Comparison of ENCODE assay signal across 15 mouse cellular contexts in genomic region chr12:64832313-64833151, GRCm38 (mm10).
A peak's percentile ranks its signal among the peaks of the same experiment; 100 is the strongest.
DNase-seq lines count a peak whose midpoint lies in the region; ATAC-seq and TF ChIP-seq lines count a peak whose summit lies in the region.
"Had no signal": no experiment of that assay in that cellular context is flagged by ENCODE, and none has a peak within 500 bp of the region (broad histone marks: within the 10 kb centered on the region; RNA-seq: fewer than 3 reads in every experiment).

No protein-coding gene starts in this region.

- no peak for DNase-seq in midbrain, embryonic 11.5 days (ENCODE audit: low spot score, missing footprints)
- no peak for DNase-seq in midbrain, embryonic 10.5 days (ENCODE audit: low spot score)
- peak; percentile 20 for DNase-seq in forebrain, embryonic 14.5 days (ENCODE audit: low spot score)
- DNase-seq in limb, embryonic 14.5 days (ENCODE audit: low spot score) = no peak
- no peak for DNase-seq in ovary, postnatal 14 days (ENCODE audit: low spot score)
- DNase-seq: cerebellum, adult 8-10 months; heart, postnatal 10 days; kidney, adult 18-20 months; left cerebral cortex, postnatal 4 days; lung, adult 2 months had no signal

- no peak overlapping the region for H3K27ac ChIP-seq in midbrain, embryonic 11.5 days (ENCODE audit: low read depth, low read length)
- no peak overlapping the region for H3K27ac ChIP-seq in midbrain, embryonic 10.5 days (replicated peaks)
- no peak overlapping the region for H3K27ac ChIP-seq in forebrain, embryonic 14.5 days (ENCODE audit: low read depth, low read length)
- no peak overlapping the region for H3K27ac ChIP-seq in limb, embryonic 14.5 days (replicated peaks; ENCODE audit: low read depth, low read length)
- H3K27ac ChIP-seq in kidney, embryonic 16.5 days (ENCODE audit: low read length) = no peak overlapping the region
- H3K27ac ChIP-seq in kidney, embryonic 15.5 days = no peak overlapping the region

- TF ChIP-seq POLR2A in limb, embryonic 14.5 days (IDR thresholded peaks at IDR 0.05; ENCODE audit: borderline replicate concordance, extremely low read depth, insufficient read depth, insufficient read length) = no peak

- no peaks in the 10 kb centered on the region for H3K27me3 ChIP-seq in midbrain, embryonic 11.5 days (ENCODE audit: control insufficient read depth, insufficient read depth, low read length)
- no peaks in the 10 kb centered on the region for H3K27me3 ChIP-seq in midbrain, embryonic 10.5 days (ENCODE audit: low read depth, poor library complexity, severe bottlenecking)
- H3K27me3 ChIP-seq in forebrain, embryonic 14.5 days (replicated peaks; ENCODE audit: control insufficient read depth, insufficient read depth, low read length) = no peaks in the 10 kb centered on the region
- H3K27me3 ChIP-seq in limb, embryonic 14.5 days (ENCODE audit: control insufficient read depth, insufficient read depth, low read length) = no peaks in the 10 kb centered on the region
- H3K27me3 ChIP-seq in kidney, embryonic 16.5 days (ENCODE audit: insufficient read depth, low read length) = no peaks in the 10 kb centered on the region
- no peaks in the 10 kb centered on the region for H3K27me3 ChIP-seq in kidney, embryonic 15.5 days
- H3K27me3 ChIP-seq: megakaryocyte, embryonic 14.5 days had no signal

- WGBS in midbrain, embryonic 11.5 days = 64% methylated on average over 9 of the region's 9 CpGs
- 72% methylated on average over 9 of the region's 9 CpGs for WGBS in midbrain, embryonic 10.5 days
- WGBS in forebrain, embryonic 14.5 days = 41% methylated on average over 9 of the region's 9 CpGs
- 59% methylated on average over 9 of the region's 9 CpGs for WGBS in limb, embryonic 14.5 days
- WGBS in kidney, embryonic 16.5 days = 72% methylated on average over 9 of the region's 9 CpGs
- 69% methylated on average over 9 of the region's 9 CpGs for WGBS in kidney, embryonic 15.5 days

- no peak overlapping the region for H3K4me2 ChIP-seq in midbrain, embryonic 11.5 days
- H3K4me2 ChIP-seq in forebrain, embryonic 14.5 days (ENCODE audit: low read length) = no peak overlapping the region
- H3K4me2 ChIP-seq in limb, embryonic 14.5 days (replicated peaks; ENCODE audit: low read depth, low read length, severe bottlenecking) = no peak overlapping the region
- no peak overlapping the region for H3K4me2 ChIP-seq in kidney, embryonic 16.5 days (replicated peaks; ENCODE audit: low read depth, low read length)
- no peak overlapping the region for H3K4me2 ChIP-seq in kidney, embryonic 15.5 days

- no peaks in the 10 kb centered on the region for H3K4me1 ChIP-seq in midbrain, embryonic 11.5 days (ENCODE audit: control insufficient read depth, insufficient read depth, low read length)
- peaks cover 10% of the 10 kb centered on the region; the same call in 1 of the 2 replicates for H3K4me1 ChIP-seq in midbrain, embryonic 10.5 days
- no peaks in the 10 kb centered on the region for H3K4me1 ChIP-seq in forebrain, embryonic 14.5 days (ENCODE audit: control insufficient read depth, insufficient read depth, low read length)
- H3K4me1 ChIP-seq in limb, embryonic 14.5 days (ENCODE audit: control insufficient read depth, insufficient read depth, low read length) = no peaks in the 10 kb centered on the region
- no peaks in the 10 kb centered on the region for H3K4me1 ChIP-seq in kidney, embryonic 16.5 days (ENCODE audit: insufficient read depth, low read length)
- H3K4me1 ChIP-seq in kidney, embryonic 15.5 days = no peaks in the 10 kb centered on the region
- H3K4me1 ChIP-seq: megakaryocyte, embryonic 14.5 days had no signal

- H3K4me3 ChIP-seq in midbrain, embryonic 11.5 days (ENCODE audit: low read depth, low read length) = no peak overlapping the region
- no peak overlapping the region for H3K4me3 ChIP-seq in midbrain, embryonic 10.5 days
- no peak overlapping the region for H3K4me3 ChIP-seq in forebrain, embryonic 14.5 days (ENCODE audit: low read depth, low read length)
- no peak overlapping the region for H3K4me3 ChIP-seq in limb, embryonic 14.5 days (replicated peaks; ENCODE audit: low read length)
- no peak overlapping the region for H3K4me3 ChIP-seq in kidney, embryonic 16.5 days (ENCODE audit: low read length)
- no peak overlapping the region for H3K4me3 ChIP-seq in kidney, embryonic 15.5 days (replicated peaks)

- peak; percentile 68 for ATAC-seq in midbrain, embryonic 11.5 days (ENCODE audit: low FRiP score)
- peak; percentile 65 for ATAC-seq in forebrain, embryonic 14.5 days
- peak; percentile 44; the same call in 1 of the 2 replicates for ATAC-seq in limb, embryonic 14.5 days (ENCODE audit: low FRiP score, low read depth)
- no peak for ATAC-seq in kidney, embryonic 16.5 days (ENCODE audit: low FRiP score, low TSS enrichment)
- ATAC-seq in kidney, embryonic 15.5 days (replicated peaks; ENCODE audit: low FRiP score) = no peak
- no peak for ATAC-seq in megakaryocyte, adult 5-6 weeks (ENCODE audit: poor library complexity, severe bottlenecking)

- no peaks in the 10 kb centered on the region for H3K36me3 ChIP-seq in midbrain, embryonic 11.5 days (ENCODE audit: control insufficient read depth, insufficient read depth, low read length)
- no peaks in the 10 kb centered on the region for H3K36me3 ChIP-seq in midbrain, embryonic 10.5 days
- H3K36me3 ChIP-seq in forebrain, embryonic 14.5 days (ENCODE audit: control insufficient read depth, insufficient read depth, low read length) = no peaks in the 10 kb centered on the region
- H3K36me3 ChIP-seq in limb, embryonic 14.5 days (ENCODE audit: control insufficient read depth, insufficient read depth, low read length) = no peaks in the 10 kb centered on the region
- no peaks in the 10 kb centered on the region for H3K36me3 ChIP-seq in kidney, embryonic 16.5 days (ENCODE audit: insufficient read depth, low read length)
- H3K36me3 ChIP-seq in kidney, embryonic 15.5 days = no peaks in the 10 kb centered on the region
- H3K36me3 ChIP-seq: G1E had no signal

- H3K9ac ChIP-seq in midbrain, embryonic 11.5 days (ENCODE audit: low read length) = no peak overlapping the region
- no peak overlapping the region for H3K9ac ChIP-seq in forebrain, embryonic 14.5 days (ENCODE audit: low read length)
- H3K9ac ChIP-seq in limb, embryonic 14.5 days (ENCODE audit: low read depth, low read length, severe bottlenecking) = no peak overlapping the region
- no peak overlapping the region for H3K9ac ChIP-seq in kidney, embryonic 16.5 days (replicated peaks; ENCODE audit: low read length)
- H3K9ac ChIP-seq in kidney, embryonic 15.5 days = no peak overlapping the region

- H3K9me3 ChIP-seq in midbrain, embryonic 11.5 days (ENCODE audit: control insufficient read depth, low read length) = no peaks in the 10 kb centered on the region
- H3K9me3 ChIP-seq in midbrain, embryonic 10.5 days (replicated peaks) = no peaks in the 10 kb centered on the region
- H3K9me3 ChIP-seq in forebrain, embryonic 14.5 days (replicated peaks; ENCODE audit: control insufficient read depth, low read length) = no peaks in the 10 kb centered on the region
- H3K9me3 ChIP-seq in limb, embryonic 14.5 days (ENCODE audit: control insufficient read depth, low read length) = no peaks in the 10 kb centered on the region
- H3K9me3 ChIP-seq in kidney, embryonic 16.5 days (ENCODE audit: low read length) = no peaks in the 10 kb centered on the region
- H3K9me3 ChIP-seq in kidney, embryonic 15.5 days (replicated peaks) = no peaks in the 10 kb centered on the region
- H3K9me3 ChIP-seq: G1E; megakaryocyte, embryonic 14.5 days had no signal

Comparison
In these comparisons a context has a peak if more than half of its experiments do, and no peak if none do; other contexts are left out.
1. ATAC-seq: peak in midbrain, embryonic 11.5 days (single experiment), forebrain, embryonic 14.5 days (single experiment) and limb, embryonic 14.5 days (single experiment); none in kidney, embryonic 16.5 days (single experiment), kidney, embryonic 15.5 days (single experiment) and megakaryocyte, adult 5-6 weeks (single experiment).